Mouse (Mus musculus): ENCODE results near the gene Hes5.

Hes5 gene

GRCm38 (mm10) chr4:154942632-154943322 lies 17.9 kb upstream of the Hes5 start:
- no peak for DNase-seq (ENCODE audit: extremely low read depth, low read depth)

GRCm38 (mm10) chr4:154943323-154944039 lies 17.2 kb upstream of the Hes5 start:
- DNase-seq (ENCODE audit: extremely low read depth, low read depth): no peak

GRCm38 (mm10) chr4:154944121-154944590 lies 16.6 kb upstream of the Hes5 start:
- peak; percentile 85 for DNase-seq (ENCODE audit: extremely low read depth, low read depth)

GRCm38 (mm10) chr4:154946319-154946718 lies 14.4 kb upstream of the Hes5 start:
- no peak for DNase-seq (ENCODE audit: extremely low read depth, low read depth)

GRCm38 (mm10) chr4:154948066-154948939 lies 12.4 kb upstream of the Hes5 start:
- DNase-seq (ENCODE audit: extremely low read depth, low read depth): no peak

- DNase-seq (ENCODE audit: extremely low read depth, low read depth): no peak
Observed at GRCm38 (mm10) chr4:154948940-154949588, 11.7 kb upstream of the Hes5 start.

GRCm38 (mm10) chr4:154949589-154949982 lies 11.1 kb upstream of the Hes5 start:
- no peak for DNase-seq (ENCODE audit: extremely low read depth, low read depth)

GRCm38 (mm10) chr4:154952461-154953241 lies 8.1 kb upstream of the Hes5 start:
- DNase-seq (ENCODE audit: extremely low read depth, low read depth): no peak

- DNase-seq (ENCODE audit: extremely low read depth, low read depth): no peak
Observed at GRCm38 (mm10) chr4:154956604-154957003, 4.1 kb upstream of the Hes5 start.

- no peak for DNase-seq (ENCODE audit: extremely low read depth, low read depth)
Observed at GRCm38 (mm10) chr4:154957289-154957993, 3.3 kb upstream of the Hes5 start.

GRCm38 (mm10) chr4:154958171-154958570 lies 2.6 kb upstream of the Hes5 start:
- DNase-seq (ENCODE audit: extremely low read depth, low read depth): no peak

GRCm38 (mm10) chr4:154958621-154959020 lies 2.1 kb upstream of the Hes5 start:
- DNase-seq (ENCODE audit: extremely low read depth, low read depth): no peak

- no peak for DNase-seq (ENCODE audit: extremely low read depth, low read depth)
Observed at GRCm38 (mm10) chr4:154960021-154960689, 568 bp upstream of the Hes5 start.

GRCm38 (mm10) chr4:154961226-154961738 lies 559 bp downstream of the Hes5 start:
- no peak for DNase-seq (ENCODE audit: extremely low read depth, low read depth)

GRCm38 (mm10) chr4:154961911-154962310 lies 1.2 kb downstream of the Hes5 start:
- DNase-seq (ENCODE audit: extremely low read depth, low read depth): no peak

GRCm38 (mm10) chr4:154962683-154963082 lies 2.0 kb downstream of the Hes5 start:
- no peak for DNase-seq (ENCODE audit: extremely low read depth, low read depth)

GRCm38 (mm10) chr4:154963190-154963836 lies 2.6 kb downstream of the Hes5 start:
- DNase-seq (ENCODE audit: extremely low read depth, low read depth): no peak

- DNase-seq (ENCODE audit: extremely low read depth, low read depth): peak; percentile 70
Observed at GRCm38 (mm10) chr4:154963901-154964580, 3.3 kb downstream of the Hes5 start, which contains the start of gene Pank4. TSS of gene Pank4 (plus strand) at chr4:154964123.
